In genomic region chr11:80878026-80878425, GRCm38 (mm10) we compare ENCODE assay signal across 23 mouse cellular contexts. TPM values are rescaled to one million over a fixed set of nuclear protein-coding genes. Genes with fewer than 3 reads are reported as not detected.
DNase-seq lines count a peak whose midpoint lies in the region; ATAC-seq lines count a peak whose summit lies in the region.
"Had no signal": no experiment of that assay in that cellular context is flagged by ENCODE, and none has a peak within 500 bp of the region (broad histone marks: within the 10 kb centered on the region; RNA-seq: fewer than 3 reads in every experiment).

No protein-coding gene starts in this region.

- no peaks in the 10 kb centered on the region for H3K36me3 ChIP-seq in kidney, embryonic 16.5 days (ENCODE audit: insufficient read depth, low read length)
- H3K36me3 ChIP-seq: embryonic facial prominence, embryonic 13.5 days; forebrain, embryonic 12.5 days; hindbrain, embryonic 12.5 days had no signal

- H3K9me3 ChIP-seq in kidney, embryonic 16.5 days (ENCODE audit: low read length): no peaks in the 10 kb centered on the region
- H3K9me3 ChIP-seq: embryonic facial prominence, embryonic 13.5 days; forebrain, embryonic 12.5 days; hindbrain, embryonic 12.5 days had no signal

- 76% methylated on average over 2 of the region's 2 CpGs for WGBS in kidney, embryonic 16.5 days

- no peak for ATAC-seq in kidney, embryonic 16.5 days (ENCODE audit: low FRiP score, low TSS enrichment)
- ATAC-seq: inflammation-experienced regulatory T-cells, adult 6 months; intestine, postnatal 0 days had no signal

- H3K27me3 ChIP-seq in kidney, embryonic 16.5 days (ENCODE audit: insufficient read depth, low read length): no peaks in the 10 kb centered on the region
- H3K27me3 ChIP-seq: embryonic facial prominence, embryonic 13.5 days; forebrain, embryonic 12.5 days; hindbrain, embryonic 12.5 days had no signal

- H3K4me1 ChIP-seq in kidney, embryonic 16.5 days (ENCODE audit: insufficient read depth, low read length): peaks cover 12% of the 10 kb centered on the region
- H3K4me1 ChIP-seq: forebrain, embryonic 12.5 days had no signal

- H3K9ac ChIP-seq in kidney, embryonic 16.5 days (replicated peaks; ENCODE audit: low read length): no peak overlapping the region
- H3K9ac ChIP-seq: embryonic facial prominence, embryonic 13.5 days; forebrain, embryonic 12.5 days; hindbrain, embryonic 12.5 days had no signal

- H3K27ac ChIP-seq in kidney, embryonic 16.5 days (ENCODE audit: low read length): no peak overlapping the region; the same call in 1 of the 2 replicates
- H3K27ac ChIP-seq: embryonic facial prominence, embryonic 13.5 days; forebrain, embryonic 12.5 days; hindbrain, embryonic 12.5 days had no signal

- no peak overlapping the region for H3K4me2 ChIP-seq in kidney, embryonic 16.5 days (replicated peaks; ENCODE audit: low read depth, low read length)
- H3K4me2 ChIP-seq: embryonic facial prominence, embryonic 13.5 days; forebrain, embryonic 12.5 days; hindbrain, embryonic 12.5 days had no signal

- no peak overlapping the region for H3K4me3 ChIP-seq in kidney, embryonic 16.5 days (ENCODE audit: low read length)
- H3K4me3 ChIP-seq: embryonic facial prominence, embryonic 13.5 days; forebrain, embryonic 12.5 days; hindbrain, embryonic 12.5 days had no signal

- DNase-seq in cerebellum, postnatal 10 days: peak; percentile 65 to 66
- DNase-seq in cerebellum, postnatal 4 days (ENCODE audit: low spot score in 2 of 2): no peak
- peak; percentile 13 to 15 for DNase-seq in heart, adult 18-20 months
- no peak for DNase-seq in heart, adult 8-10 months (ENCODE audit: low spot score)
- DNase-seq in kidney, postnatal 10 days: peak; percentile 13
- DNase-seq in NIH3T3 (ENCODE audit: low read depth): peak; percentile 79

RNA-seq across cellular contexts. Expression of gene Spaca3, which starts 19.9 kb away (rescaled TPM):
- not detected for total RNA-seq in heart, adult 18-20 months (2021)
- total RNA-seq in heart, adult 8-10 months (2022): not detected
- polyA plus RNA-seq in kidney, embryonic 16.5 days (2015; fragmentation: Nextera tagmentation; extraction: Ambion mirVana): not detected in 2 replicates
- total RNA-seq: adrenal gland, adult 2 months; adrenal gland, postnatal 36 days; CH12.LX; gastrocnemius, postnatal 14 days; granulocyte monocyte progenitor cell, adult 5-6 weeks; heart, postnatal 36 days had no signal
- polyA plus RNA-seq: adrenal gland, adult 2 months; brain, embryonic 14.5 days; embryonic facial prominence, embryonic 13.5 days; forebrain, embryonic 12.5 days; forebrain, embryonic 16.5 days; frontal cortex, adult 2 months; heart, embryonic 14.5 days; hindbrain, embryonic 12.5 days; hindbrain, embryonic 16.5 days; inflammation-experienced regulatory T-cells, adult 6 months; intestine, postnatal 0 days had no signal

Comparison
In these comparisons a context has a peak if more than half of its experiments do, and no peak if none do; other contexts are left out.
1. DNase-seq: peak in cerebellum, postnatal 10 days (2 of 2), heart, adult 18-20 months (2 of 2), kidney, postnatal 10 days (single experiment) and NIH3T3 (single experiment); none in cerebellum, postnatal 4 days (0 of 2) and heart, adult 8-10 months (single experiment).